Mouse (Mus musculus): Measurements from ENCODE around the gene Cacng8. TPM values are rescaled to one million over a fixed set of nuclear protein-coding genes. Genes with fewer than 3 reads are reported as not detected.

Gene Cacng8
- polyA plus RNA-seq, 1 experiment: 0.82 TPM

DNA sequence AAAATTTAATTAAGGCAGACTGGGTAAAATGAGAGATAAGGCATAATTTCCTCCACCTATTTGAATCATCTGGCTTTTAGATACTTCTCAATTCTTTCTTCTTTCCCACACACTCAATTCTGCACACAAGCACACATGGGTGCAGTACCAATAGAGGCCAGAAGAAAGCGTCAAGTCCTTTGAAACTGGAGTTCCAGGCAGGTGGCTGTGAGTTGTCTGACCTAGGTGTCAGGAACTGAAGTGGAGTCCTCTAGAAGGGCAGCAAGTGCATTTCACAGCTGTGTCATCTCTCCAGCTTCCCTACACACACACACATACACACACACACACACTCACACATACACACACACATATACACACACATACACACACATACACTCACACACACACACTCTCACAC lies 38.9 kb upstream of the Cacng8 start:
- Histone ChIP-seq H3K4me1 (replicated peaks; ENCODE audit: control insufficient read depth, insufficient read depth, low read length) (no peaks in the 10 kb centered on the region), H3K27me3 (ENCODE audit: control insufficient read depth, insufficient read depth, low read length) (no peaks in the 10 kb centered on the region), H3K4me3 (ENCODE audit: control insufficient read depth, insufficient read depth, low read length) (no peak overlapping the region), H3K36me3 (ENCODE audit: control insufficient read depth, insufficient read depth, low read length) (no peaks in the 10 kb centered on the region), H3K27ac (ENCODE audit: control insufficient read depth, insufficient read depth, low read length) (no peak overlapping the region)
- TF ChIP-seq CTCF (IDR thresholded peaks at IDR 0.05; ENCODE audit: borderline replicate concordance, control insufficient read depth, extremely low read depth, insufficient read depth, low read length, poor library complexity) (no peak), POLR2A (IDR thresholded peaks at IDR 0.05; ENCODE audit: control insufficient read depth, extremely low read depth, insufficient read depth, low read length, poor library complexity) (no peak)
- DNase-seq: no peak
- WGBS: 92% methylated on average over 1 of the region's 1 CpGs

DNA sequence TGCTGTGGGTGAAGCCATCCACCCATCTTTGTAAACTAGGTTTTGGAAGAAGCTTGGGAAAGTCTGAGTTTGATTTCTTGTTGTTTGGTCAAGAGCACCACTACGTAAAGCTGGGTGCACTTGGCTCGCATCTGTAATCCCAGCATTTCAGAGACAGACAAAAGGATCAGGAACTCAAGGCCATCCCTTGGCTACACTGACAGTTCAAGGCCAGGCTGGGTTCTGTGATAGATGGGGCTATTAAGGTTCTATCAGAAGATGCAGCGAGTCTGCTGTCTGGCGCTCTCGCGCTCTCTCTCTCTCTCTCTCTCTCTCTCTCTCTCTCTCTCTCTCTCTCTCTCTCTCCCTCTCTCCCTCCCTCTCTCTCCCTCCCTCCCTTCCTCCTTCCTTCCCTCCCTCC lies 35.6 kb upstream of the Cacng8 start:
- WGBS: 86% methylated on average over 6 of the region's 6 CpGs
- no peak overlapping the region for H3K27ac ChIP-seq (ENCODE audit: control insufficient read depth, insufficient read depth, low read length)
- no peaks in the 10 kb centered on the region for H3K27me3 ChIP-seq (ENCODE audit: control insufficient read depth, insufficient read depth, low read length)
- no peak for TF ChIP-seq CTCF (IDR thresholded peaks at IDR 0.05; ENCODE audit: borderline replicate concordance, control insufficient read depth, extremely low read depth, insufficient read depth, low read length, poor library complexity)
- TF ChIP-seq POLR2A (IDR thresholded peaks at IDR 0.05; ENCODE audit: control insufficient read depth, extremely low read depth, insufficient read depth, low read length, poor library complexity): no peak
- DNase-seq: no peak
- no peaks in the 10 kb centered on the region for H3K4me1 ChIP-seq (replicated peaks; ENCODE audit: control insufficient read depth, insufficient read depth, low read length)
- H3K36me3 ChIP-seq (ENCODE audit: control insufficient read depth, insufficient read depth, low read length): no peaks in the 10 kb centered on the region
- H3K4me3 ChIP-seq (ENCODE audit: control insufficient read depth, insufficient read depth, low read length): no peak overlapping the region

DNA sequence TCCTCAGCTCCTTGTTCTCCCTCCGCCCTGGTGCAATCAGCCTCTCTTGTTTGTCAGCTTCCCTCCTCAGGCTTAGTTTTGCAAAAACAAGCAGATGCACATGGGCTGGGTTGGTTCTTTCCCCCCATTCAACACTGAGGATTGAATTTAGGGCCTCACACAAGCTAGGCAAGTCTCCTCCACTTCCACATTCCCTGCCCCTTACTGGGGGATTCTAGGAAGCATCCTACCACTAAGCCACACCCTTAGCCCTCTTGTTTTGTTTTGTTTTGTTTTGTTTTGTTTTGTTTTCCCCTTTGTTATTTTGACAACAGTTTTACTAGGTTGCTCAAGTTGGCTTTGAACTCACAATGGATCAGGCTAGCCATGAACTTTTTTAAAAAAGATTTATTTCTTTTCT lies 29.8 kb upstream of the Cacng8 start:
- 90% methylated on average over 1 of the region's 1 CpGs for WGBS
- H3K4me3 ChIP-seq (ENCODE audit: control insufficient read depth, insufficient read depth, low read length): no peak overlapping the region
- no peak overlapping the region for H3K27ac ChIP-seq (ENCODE audit: control insufficient read depth, insufficient read depth, low read length)
- DNase-seq: no peak
- H3K27me3 ChIP-seq (ENCODE audit: control insufficient read depth, insufficient read depth, low read length): no peaks in the 10 kb centered on the region
- no peaks in the 10 kb centered on the region for H3K36me3 ChIP-seq (ENCODE audit: control insufficient read depth, insufficient read depth, low read length)
- no peaks in the 10 kb centered on the region for H3K4me1 ChIP-seq (replicated peaks; ENCODE audit: control insufficient read depth, insufficient read depth, low read length)
- TF ChIP-seq POLR2A (IDR thresholded peaks at IDR 0.05; ENCODE audit: control insufficient read depth, extremely low read depth, insufficient read depth, low read length, poor library complexity): no peak
- TF ChIP-seq CTCF (IDR thresholded peaks at IDR 0.05; ENCODE audit: borderline replicate concordance, control insufficient read depth, extremely low read depth, insufficient read depth, low read length, poor library complexity): no peak

DNA sequence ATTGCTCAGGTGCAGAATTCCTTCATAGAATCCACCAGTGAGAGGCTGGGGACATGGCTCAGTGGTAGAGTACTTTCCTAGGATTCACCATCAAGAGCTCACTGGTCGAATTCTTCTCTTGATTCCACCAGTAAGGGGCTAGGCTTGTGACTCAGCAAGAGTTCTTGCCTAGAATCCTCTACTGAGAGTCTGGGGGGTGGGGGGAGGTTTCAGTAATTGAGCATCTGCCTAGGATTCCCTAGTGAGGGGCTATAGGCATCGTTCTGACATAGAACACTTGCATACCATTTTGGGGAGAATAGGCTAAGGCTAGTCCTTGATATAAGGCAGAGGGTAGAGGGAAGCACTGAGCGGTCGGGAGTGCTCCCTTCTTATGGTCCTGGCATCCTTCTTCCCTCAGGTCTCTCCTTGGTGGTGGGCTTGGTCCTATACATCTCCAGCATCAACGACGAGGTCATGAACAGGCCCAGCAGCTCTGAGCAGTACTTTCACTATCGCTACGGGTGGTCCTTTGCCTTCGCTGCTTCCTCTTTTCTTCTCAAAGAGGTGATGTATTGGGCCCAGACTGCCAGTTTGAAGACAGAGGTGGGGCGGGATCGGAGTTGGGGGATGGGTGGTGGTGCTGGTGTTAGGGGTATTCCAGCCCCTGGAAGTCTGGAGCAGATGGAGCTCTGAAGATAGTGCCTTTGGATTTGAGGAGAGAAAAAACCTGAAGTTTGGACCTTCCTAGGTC lies 24.8 kb upstream of the Cacng8 start:
- no peaks in the 10 kb centered on the region for H3K4me1 ChIP-seq (replicated peaks; ENCODE audit: control insufficient read depth, insufficient read depth, low read length)
- no peak overlapping the region for H3K27ac ChIP-seq (ENCODE audit: control insufficient read depth, insufficient read depth, low read length)
- no peak for DNase-seq
- H3K36me3 ChIP-seq (ENCODE audit: control insufficient read depth, insufficient read depth, low read length): no peaks in the 10 kb centered on the region
- no peaks in the 10 kb centered on the region for H3K27me3 ChIP-seq (ENCODE audit: control insufficient read depth, insufficient read depth, low read length)
- WGBS: 31% methylated on average over 11 of the region's 11 CpGs
- H3K4me3 ChIP-seq (ENCODE audit: control insufficient read depth, insufficient read depth, low read length): no peak overlapping the region
- TF ChIP-seq CTCF (IDR thresholded peaks at IDR 0.05; ENCODE audit: borderline replicate concordance, control insufficient read depth, extremely low read depth, insufficient read depth, low read length, poor library complexity) (no peak), POLR2A (IDR thresholded peaks at IDR 0.05; ENCODE audit: control insufficient read depth, extremely low read depth, insufficient read depth, low read length, poor library complexity) (no peak)

DNA sequence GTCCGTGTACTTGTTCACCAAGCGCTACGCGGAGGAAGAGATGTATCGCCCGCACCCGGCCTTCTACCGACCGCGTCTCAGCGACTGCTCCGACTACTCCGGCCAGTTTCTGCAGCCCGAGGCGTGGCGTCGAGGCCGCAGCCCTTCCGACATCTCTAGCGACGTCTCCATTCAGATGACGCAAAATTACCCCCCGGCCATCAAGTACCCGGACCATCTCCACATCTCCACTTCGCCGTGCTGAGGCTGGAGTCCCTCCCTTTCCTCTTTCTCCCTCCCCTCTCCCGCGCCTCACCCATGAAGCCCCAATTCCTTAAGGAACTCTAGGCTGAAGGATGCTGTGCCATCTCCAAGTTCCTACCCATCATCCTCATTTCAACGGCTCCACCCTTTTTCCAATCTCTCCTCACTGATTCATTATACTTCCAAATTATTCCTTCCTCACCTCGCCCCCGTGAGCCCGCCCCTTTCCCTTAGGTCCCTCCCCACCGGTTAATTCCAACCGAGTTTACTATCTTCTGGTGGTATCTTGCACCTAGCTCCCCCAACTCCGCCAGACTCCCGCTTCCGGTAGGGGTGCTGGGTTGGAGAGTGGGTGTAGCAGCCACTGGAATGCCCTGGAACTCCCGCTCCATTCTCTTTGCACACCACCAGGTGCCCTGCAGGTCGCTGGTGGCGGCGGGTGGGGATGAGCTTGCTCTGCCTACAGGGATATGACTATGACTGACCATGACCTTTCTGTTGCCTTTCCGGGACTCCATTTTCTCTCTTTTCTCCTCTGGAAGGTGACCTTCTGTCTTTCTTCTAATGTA lies 23.6 kb upstream of the Cacng8 start:
- WGBS: 8% methylated on average over 42 of the region's 42 CpGs
- no peaks in the 10 kb centered on the region for H3K36me3 ChIP-seq (ENCODE audit: control insufficient read depth, insufficient read depth, low read length)
- TF ChIP-seq POLR2A (IDR thresholded peaks at IDR 0.05; ENCODE audit: control insufficient read depth, extremely low read depth, insufficient read depth, low read length, poor library complexity): no peak
- TF ChIP-seq CTCF (IDR thresholded peaks at IDR 0.05; ENCODE audit: borderline replicate concordance, control insufficient read depth, extremely low read depth, insufficient read depth, low read length, poor library complexity): no peak
- no peak overlapping the region for H3K4me3 ChIP-seq (ENCODE audit: control insufficient read depth, insufficient read depth, low read length)
- no peak overlapping the region for H3K27ac ChIP-seq (ENCODE audit: control insufficient read depth, insufficient read depth, low read length)
- no peaks in the 10 kb centered on the region for H3K4me1 ChIP-seq (replicated peaks; ENCODE audit: control insufficient read depth, insufficient read depth, low read length)
- no peak for DNase-seq
- H3K27me3 ChIP-seq (ENCODE audit: control insufficient read depth, insufficient read depth, low read length): no peaks in the 10 kb centered on the region

DNA sequence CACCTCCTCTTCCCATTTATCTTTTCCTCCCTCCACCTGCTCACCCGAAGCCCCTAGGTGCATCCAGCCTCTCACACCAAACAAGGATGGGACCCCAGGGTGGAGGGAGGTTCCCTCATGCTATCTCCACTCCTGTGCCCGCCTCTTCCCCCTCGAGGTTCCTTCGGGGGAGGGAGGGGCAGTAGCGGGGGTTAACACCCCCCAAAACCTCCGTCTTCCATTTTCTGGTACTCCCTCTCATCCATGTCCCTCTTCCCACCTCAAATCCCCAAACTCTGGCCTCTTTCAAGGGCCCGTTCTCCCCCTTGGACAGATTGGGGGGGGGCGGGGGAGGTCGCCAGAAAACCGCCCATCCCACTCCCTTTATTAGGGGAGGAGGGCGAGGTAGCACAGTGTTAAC lies 22.9 kb upstream of the Cacng8 start:
- Histone ChIP-seq H3K4me1 (replicated peaks; ENCODE audit: control insufficient read depth, insufficient read depth, low read length) (no peaks in the 10 kb centered on the region), H3K27ac (ENCODE audit: control insufficient read depth, insufficient read depth, low read length) (no peak overlapping the region), H3K4me3 (ENCODE audit: control insufficient read depth, insufficient read depth, low read length) (no peak overlapping the region), H3K36me3 (ENCODE audit: control insufficient read depth, insufficient read depth, low read length) (no peaks in the 10 kb centered on the region), H3K27me3 (ENCODE audit: control insufficient read depth, insufficient read depth, low read length) (no peaks in the 10 kb centered on the region)
- TF ChIP-seq CTCF (IDR thresholded peaks at IDR 0.05; ENCODE audit: borderline replicate concordance, control insufficient read depth, extremely low read depth, insufficient read depth, low read length, poor library complexity): no peak
- 18% methylated on average over 11 of the region's 11 CpGs for WGBS
- no peak for DNase-seq

All from thymus, adult 2 months (tissue).